Mouse (Mus musculus) embryonic facial prominence, embryonic 12.5 days (tissue): ENCODE data around the gene Zfp729a. TPM values are rescaled to one million over a fixed set of nuclear protein-coding genes. Genes with fewer than 3 reads are reported as not detected.

Experiments
- polyA plus RNA-seq: library from polyadenylated mRNA; unstranded; fragments of >200 nt; fragmentation: Nextera tagmentation; extraction: Ambion mirVana; gene quantifications from 2 replicates; pipeline ENCODE4 v1.2.1, GENCODE M21; 2016

The Zfp729a gene
- polyA plus RNA-seq, 1 experiment from 2014 or later, result 3.2 TPM

Other genes with a start within 250 kb of the Zfp729a start
- gene Zfp429, start 238.0 kb downstream of the Zfp729a start, polyA plus RNA-seq, result 4.9 and 6.6 TPM in 2 replicates
- 1.0 and 1.1 TPM in 2 replicates for gene Zfp459, start 216.4 kb downstream of the Zfp729a start, polyA plus RNA-seq
- 9.5 and 10.4 TPM in 2 replicates for gene Zfp874a, start 186.2 kb downstream of the Zfp729a start, polyA plus RNA-seq
- 2.9 and 3.8 TPM in 2 replicates for gene Zfp874b, start 153.5 kb downstream of the Zfp729a start, polyA plus RNA-seq
- 22.5 and 24.0 TPM in 2 replicates for gene Zfp58, start 137.2 kb downstream of the Zfp729a start, polyA plus RNA-seq
- not detected in 2 replicates for gene Gm26965, start 111.6 kb downstream of the Zfp729a start, polyA plus RNA-seq
- 25.0 and 25.2 TPM in 2 replicates for gene Zfp87, start 111.6 kb downstream of the Zfp729a start, polyA plus RNA-seq
- 16.9 and 17.0 TPM in 2 replicates for gene Zfp748, start 84.0 kb downstream of the Zfp729a start, polyA plus RNA-seq
- 5.3 TPM in 2 replicates for gene Zfp729b, start 28.1 kb downstream of the Zfp729a start, polyA plus RNA-seq
- gene Gm49345, start within 50 bp of the Zfp729a start, polyA plus RNA-seq, result not detected in 2 replicates
- gene Zfp738, start 49.3 kb upstream of the Zfp729a start, polyA plus RNA-seq, result 14.8 and 14.9 TPM in 2 replicates
- 8.4 and 10.5 TPM in 2 replicates for gene Zfp65, start 91.4 kb upstream of the Zfp729a start, polyA plus RNA-seq
- gene Zfp85, start 117.4 kb upstream of the Zfp729a start, polyA plus RNA-seq, result 7.5 and 7.7 TPM in 2 replicates
- 3.3 and 3.8 TPM in 2 replicates for gene Zfp493, start 141.9 kb upstream of the Zfp729a start, polyA plus RNA-seq
- gene Zfp273, start 175.9 kb upstream of the Zfp729a start, polyA plus RNA-seq, result 9.2 and 9.6 TPM in 2 replicates
- gene Gm10037, start 193.3 kb upstream of the Zfp729a start, polyA plus RNA-seq, result 4.1 and 4.6 TPM in 2 replicates
- gene BC048507, start 225.5 kb upstream of the Zfp729a start, polyA plus RNA-seq, result not detected in 2 replicates